Mouse (Mus musculus) cerebellum, postnatal 25 days (tissue): Measurements from ENCODE around the gene Wdr74.
"Not testable (repeated sequence)": the region's sequence is repeated elsewhere in the genome, so short reads cannot be mapped to it uniquely, and the experiment has no call there.

Experiments used
- DNase-seq, 2 experiments: peaks; one replicate each; pipeline ENCODE4 v3.0.0; 2021; ENCODE audit warnings: mixed read lengths in 2 of 2

Gene Wdr74

DNA sequence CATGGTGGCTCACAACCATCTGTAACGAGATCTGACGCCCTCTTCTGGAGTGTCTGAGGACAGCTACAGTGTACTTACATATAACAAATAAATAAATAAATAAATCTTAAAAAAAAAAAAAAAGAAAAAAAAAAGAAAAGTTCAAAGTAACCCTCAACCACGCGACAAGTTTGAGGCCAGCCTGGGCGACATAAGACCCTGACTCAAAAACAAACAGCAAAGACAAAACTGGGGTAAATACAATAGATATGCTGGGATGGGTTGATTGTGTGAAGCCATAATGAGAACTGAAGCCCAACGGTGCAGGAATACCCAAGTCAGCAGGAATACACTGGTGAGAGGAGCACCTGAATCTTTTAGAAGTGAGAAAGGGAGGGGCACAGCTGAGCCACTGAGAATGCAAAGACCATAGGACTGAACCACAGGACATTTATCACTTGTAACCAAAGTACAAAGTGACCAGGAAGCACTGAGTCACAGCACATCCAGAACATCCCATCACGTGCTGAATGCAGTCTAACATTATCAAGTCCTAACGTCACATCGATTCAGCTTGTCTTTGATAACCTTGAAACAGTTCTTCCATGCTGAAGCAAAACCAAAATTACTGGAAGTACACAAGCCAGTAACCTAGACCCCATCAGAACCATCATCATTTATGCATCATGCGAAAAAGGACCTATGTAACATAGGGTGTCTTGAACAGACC is 18.7 kb upstream of the Wdr74 start:
- no peak for DNase-seq

DNA sequence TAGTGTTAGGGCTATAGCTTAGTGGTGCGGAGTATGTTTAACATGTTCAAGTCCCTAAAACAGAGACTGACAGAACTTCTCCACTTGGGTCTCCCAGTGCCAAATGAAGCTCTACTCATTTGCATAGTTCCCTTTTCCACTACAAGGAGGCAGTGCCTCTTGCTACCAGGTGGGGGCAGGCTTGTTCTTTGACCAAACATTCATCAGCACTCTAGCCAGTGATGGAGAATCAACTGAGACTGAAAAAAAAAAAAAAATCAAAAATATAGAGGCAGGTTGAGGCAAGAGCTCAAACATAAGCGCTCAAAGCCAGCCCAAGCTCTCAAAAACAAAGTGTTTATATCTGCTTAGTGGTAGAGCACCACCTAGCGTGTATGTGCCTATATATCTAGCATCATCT is 17.3 kb upstream of the Wdr74 start:
- DNase-seq, result peak; percentile 58 to 73

DNA sequence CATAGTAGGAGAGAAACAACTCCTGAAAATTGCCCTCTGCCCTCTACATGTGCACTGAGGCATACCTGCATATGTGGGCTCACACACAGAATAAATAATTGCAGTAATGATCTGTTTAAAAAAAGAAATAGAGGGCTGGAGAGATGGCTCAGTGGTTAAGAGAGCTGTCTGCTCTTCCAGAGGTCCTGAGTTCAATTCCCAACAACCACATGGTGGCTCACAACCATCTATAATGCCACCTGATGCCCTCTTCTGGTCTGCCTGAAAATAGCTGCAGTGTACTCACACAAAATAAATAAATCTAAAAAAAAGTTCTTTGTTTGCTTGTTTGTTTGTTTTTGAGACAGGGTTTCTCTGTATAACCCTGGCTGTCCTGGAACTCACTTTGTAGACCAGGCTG is 16.6 kb upstream of the Wdr74 start:
- not testable (repeated sequence) for DNase-seq

DNA sequence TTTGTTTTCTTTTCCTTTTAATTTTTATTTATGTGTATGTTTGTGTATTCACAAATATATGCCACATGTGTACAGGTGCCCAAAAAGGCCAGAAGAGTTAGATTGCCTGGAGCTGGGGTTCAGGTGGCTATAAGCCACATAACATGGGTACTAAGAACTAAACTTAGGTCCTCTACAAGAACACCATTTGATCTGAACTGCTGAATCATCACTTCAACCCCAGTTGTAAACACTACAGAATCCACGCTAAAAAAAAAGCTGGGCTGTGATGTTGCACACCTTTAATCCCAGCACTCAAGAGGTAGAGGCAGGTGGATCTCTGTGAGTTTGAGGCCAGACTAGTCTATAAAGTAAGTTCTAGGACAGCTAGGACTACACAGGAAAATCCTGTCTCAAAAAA is 14.2 kb upstream of the Wdr74 start:
- no peak for DNase-seq

DNA sequence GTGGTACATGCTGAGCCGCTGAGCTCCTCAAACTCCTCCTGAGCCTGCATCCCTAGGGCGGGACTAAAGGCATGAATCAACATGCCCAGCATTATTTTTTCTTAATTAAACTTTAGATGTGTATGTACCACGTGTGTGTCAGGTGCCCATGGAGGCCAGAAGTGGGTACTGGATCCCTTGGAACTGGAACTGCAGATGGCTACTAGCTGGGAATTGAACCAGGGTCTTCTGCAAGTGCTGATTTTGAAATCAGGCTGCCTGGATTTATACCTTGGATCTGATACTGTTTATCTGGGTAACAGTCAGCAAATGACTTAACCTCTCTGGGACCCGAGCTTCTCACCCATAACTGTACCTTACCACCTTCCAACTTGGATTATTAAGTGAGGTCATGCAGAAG is 13.6 kb upstream of the Wdr74 start:
- DNase-seq, result no peak

DNA sequence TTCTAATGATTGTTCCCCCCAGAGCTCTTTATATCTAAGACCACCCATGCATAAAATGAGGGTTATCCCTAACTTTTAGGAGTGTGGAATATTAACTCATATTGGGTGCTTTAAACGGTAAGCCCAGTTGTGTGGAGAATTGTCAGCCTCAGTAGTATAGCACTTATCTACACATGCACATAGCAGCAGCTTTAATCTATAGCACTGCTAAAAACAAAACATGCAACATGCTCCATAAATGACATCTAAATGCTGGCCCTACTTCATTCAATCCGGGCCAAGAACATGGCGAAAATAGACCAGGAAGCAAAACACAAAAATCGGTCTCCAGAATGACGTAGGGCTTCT is 13.1 kb upstream of the Wdr74 start:
- DNase-seq, result no peak

DNA sequence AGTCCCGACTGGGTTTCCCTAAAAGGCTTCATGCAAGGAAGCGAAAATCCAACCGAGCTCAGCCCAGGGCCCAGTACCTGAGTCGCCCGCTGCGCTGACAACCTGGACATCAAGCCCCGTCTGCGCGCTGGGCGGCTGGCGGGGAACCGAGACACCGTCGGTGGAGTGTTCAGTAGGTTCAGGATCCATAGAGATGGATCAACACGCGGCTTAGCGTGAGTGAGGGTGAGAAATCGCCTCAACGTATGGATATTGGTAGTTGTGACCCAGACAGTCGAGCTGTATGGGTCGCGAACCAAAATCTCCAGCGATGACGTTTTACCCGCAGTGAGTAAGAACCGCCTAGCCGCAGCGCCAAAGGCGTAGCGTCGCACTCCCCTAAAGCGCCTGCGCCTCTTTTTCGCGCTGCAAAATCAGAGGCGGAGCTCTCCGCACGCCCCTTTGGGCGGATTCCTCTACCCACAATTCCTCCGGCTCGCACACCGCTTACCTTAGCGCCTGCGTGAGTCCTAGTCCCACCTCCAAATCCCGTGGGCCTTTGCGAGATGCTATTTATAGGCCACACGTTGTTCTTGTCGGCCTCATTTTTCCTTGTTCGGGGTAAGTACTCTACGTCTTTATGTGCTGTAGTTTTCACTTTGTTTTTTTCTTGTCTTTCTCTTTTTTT is 12.6 kb upstream of the Wdr74 start, which contains the start of gene Slc3a2:
TSS of gene Slc3a2 (minus strand) at position 463 of the 667 bp plus-strand sequence.
- peak; percentile 96 to 97 for DNase-seq

DNA sequence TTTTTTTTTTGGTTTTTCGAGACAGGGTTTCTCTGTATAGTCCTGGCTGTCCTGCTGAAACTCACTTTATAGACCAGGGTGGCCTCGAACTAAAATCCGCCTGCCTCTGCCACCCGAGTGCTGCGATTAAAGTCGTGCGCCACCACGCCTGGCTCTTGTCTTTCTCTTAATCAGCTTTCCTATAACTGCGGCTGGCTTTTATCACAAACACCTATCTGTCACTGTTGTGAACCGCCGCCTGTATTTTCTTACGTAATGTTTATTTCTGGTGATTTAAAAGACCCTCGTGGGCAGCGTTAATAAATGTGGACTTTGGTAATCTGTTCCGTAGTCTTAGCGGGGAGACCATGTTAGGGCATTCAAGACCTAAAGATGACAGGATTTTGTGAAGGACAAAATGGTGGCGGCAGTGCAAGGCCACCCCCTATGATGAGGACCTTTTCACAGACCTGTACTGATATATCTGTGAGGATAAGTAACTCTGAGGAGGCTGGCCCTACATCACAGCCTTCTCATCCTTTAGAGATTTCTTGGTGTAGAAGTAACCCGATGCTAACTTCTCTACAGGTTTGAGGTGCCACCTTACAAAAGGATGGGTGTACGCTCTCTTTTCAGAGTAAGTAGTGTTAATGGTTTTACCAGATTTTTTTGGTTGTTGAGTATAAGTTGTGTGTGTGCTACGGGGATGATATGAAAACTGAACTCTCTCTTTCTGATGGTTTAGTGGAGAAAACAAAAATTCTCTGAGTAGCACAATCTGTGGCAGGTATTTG is 11.9 kb upstream of the Wdr74 start:
- no peak for DNase-seq

DNA sequence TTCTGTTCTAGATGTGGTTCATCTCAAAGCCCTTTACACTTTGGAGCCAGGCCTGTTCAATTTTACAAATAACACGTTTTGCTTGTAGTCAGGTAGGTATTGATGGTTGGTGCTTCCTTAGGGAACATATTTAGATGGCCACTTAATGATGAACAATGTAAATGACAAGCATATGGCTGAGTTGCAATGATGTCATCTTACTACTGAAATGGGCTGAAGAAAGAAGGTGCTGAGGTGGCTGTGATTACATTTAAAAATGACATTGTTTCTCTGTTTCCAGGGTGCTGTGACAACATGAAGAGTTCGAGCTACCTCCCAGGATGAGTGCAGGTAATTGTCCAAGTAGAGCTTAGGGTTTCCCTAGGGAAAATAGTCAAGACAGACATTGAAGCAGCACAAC is 11.2 kb upstream of the Wdr74 start:
- DNase-seq, result no peak

DNA sequence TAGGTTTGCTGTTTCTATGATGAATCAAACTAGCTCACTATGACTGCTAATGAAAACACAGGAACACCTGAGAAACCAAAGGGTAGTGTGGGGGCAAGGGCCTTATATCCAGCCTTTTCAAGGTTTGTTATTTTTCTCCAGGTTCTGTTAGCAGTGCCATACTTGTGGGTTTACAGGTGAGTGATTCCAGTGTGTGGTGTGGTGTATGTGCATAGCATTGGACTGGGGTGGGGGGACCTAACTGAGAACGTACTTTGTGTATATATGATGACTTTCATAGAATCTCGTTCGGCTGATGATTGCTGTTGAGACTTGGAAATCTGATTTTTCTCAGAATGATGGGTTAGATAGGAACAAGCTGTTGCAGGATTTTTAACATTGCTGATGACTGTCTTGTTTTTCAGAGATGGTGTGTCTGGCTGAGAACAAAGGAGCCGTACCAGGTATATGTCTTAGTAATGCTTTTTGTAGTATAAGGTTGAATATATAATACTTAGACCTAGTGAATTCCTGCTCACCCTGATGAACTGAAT is 10.5 kb upstream of the Wdr74 start:
- DNase-seq, result no peak

DNA sequence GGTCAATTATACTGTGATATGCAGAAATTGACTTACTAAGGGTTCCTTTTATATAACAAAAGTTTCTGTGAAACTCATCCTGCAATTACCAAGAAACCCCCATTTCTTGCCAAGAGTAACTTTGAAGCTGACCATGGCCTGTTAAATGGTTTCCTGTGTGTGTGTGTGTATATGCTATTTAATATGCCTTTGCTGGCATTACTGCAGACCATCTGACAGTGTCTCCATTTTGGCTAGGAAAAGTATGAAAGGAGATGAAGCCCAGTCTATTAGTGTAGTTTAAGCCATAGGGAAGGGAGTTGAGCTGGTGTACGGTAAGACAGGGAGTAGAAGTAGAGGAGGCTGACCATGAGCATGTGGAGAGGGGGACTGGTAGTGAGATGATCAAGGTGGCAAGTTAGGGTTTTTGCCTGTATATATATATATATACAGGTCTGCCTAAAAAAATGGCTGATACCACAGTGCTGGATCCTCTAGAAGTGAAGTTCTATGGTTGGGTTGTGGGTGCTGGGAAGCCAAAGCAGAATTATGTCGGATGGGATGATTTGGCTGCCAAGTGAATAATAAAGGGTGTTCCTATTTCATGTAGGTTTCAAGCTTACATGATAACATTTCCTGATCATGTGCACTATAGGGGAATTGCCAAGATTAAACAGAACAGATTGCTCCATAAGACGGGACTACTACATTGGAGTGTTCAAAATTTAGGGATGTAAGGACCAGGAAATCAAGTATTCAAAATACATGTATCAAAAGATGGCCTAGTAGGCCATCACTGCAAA is 8.8 kb upstream of the Wdr74 start:
- no peak for DNase-seq

DNA sequence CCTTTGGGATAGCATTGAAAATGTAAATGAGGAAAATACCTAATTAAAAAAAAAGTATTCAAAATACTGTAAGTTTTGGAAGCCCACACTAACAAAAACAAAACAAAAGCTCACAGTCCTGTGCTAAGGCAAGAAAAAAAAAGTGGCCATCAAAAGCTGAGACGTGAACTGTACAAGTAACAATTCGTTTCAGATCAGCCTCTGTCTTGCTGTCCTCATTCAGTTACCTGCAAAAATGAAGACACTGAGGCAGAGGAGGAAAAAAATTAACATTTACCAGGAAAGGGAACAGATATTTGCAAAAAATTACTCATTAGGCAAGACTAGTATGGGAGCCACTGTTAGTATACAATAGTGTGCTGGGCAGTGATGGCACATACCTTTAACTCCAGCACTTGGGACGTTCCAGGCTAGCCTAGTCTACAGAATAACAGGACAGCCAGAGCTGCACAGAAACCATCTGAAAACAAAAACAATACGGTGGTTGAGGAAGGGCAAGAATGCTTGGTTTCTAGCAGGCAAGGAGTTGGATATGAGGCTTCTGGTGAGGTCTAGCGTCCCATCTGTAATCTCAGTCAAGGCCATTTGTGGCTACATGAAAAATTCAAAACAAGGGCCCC is 8.0 kb upstream of the Wdr74 start:
- DNase-seq, result no peak

DNA sequence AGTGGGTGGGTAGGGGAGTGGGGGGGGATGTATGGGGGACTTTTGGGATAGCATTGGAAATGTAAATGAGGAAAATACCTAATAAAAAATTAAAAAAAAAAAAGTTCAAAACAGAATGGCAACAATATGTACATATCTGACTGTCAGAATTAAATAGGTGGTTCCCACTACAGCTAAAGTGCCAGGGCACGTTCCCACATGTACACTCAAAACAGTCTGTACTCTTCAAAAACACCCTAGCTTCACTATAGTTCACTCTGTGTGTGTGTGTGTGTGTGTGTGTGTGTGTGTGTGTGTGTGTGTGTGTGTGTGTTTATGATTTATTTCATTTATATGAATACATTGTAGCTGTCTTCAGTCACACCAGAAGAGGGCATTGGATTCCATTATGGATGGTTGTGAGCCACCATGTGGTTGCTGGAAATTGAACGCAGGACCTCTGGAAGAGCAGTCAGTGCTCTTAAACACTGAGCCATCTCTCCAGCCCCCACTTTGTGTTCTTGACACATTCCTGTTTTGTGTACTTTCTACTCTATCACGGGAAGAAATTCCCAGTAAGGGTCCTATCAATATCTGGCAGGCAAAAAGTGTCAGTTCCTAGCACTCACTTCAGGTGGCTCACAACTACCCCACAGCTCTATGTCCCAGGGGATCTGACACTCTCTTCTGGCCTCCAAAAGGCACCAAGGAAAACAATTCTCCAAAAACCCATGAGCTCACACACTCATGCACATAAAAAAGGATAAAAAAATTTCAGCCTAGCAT is 7.1 kb upstream of the Wdr74 start:
- DNase-seq, result not testable (repeated sequence)

DNA sequence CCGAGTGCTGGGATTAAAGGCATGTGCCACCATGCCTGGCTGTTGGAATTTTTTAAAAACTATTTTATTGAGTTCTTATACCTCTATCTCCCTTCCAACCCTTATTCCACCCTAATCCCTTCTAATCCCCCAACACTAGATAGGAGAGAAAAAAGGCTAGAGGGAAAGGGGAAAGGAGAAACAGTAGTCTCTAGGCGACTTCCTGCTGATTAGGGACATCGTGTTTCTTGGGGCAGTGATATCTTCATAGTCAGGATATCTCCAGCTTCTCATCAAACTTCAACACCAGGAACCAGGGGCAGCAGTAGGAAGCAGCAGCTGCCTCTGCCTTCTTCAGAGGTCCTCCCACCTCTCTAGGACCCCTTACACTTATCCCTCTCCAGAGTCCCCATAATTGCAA is 1.3 kb upstream of the Wdr74 start:
- DNase-seq, result no peak

DNA sequence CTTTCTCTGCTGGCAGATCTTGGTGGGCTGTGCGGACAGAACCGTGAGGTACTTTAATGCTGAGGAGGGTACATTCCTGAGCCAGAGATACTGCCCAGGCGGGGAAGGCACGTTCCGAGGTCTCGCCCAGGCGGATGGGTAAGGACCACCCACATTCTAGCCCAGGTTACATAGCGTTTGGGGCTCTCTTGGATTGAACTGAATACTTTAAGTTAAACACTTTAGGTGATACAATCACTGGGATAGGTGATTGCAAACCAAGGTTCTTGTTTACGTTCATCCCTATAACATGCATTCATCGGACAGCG is 487 bp downstream of the Wdr74 start:
- no peak for DNase-seq

DNA sequence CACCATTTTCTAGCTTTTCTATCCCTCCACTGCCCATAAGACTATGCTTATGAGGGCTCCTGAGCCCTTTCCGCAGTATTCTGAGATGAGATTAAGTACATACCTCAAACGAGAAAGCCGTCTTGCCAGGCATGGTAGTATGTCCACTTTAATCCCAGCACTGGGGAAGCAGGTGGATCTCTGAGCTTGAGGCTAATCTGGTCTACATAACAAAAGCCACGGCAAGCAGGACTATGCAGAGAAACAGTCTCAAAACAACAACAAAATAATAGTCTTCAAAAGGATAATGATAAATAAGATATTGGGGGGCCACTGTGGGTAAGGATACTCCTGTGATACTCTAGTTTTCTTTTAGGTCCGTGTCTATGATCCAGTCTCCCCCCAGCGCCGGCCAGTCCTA is 3.3 kb downstream of the Wdr74 start:
- DNase-seq, result no peak

DNA sequence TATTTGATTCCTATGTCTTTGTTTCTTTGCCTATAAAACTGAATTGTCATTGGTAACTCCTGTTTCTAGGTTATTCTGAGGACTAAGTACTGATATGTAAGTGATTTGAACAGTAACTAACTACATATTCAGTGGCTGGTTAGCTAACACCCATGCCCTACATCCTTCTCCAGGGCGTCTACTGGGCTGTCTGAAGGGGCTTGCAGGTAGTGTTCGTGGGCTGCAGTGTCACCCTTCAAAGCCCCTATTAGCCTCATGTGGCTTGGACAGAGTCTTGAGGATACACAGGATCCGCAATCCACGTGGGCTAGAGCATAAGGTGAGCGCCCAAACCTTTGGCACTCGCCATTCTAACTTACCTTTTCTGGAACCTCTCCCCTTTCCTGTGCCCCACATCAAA is 4.0 kb downstream of the Wdr74 start:
- no peak for DNase-seq

DNA sequence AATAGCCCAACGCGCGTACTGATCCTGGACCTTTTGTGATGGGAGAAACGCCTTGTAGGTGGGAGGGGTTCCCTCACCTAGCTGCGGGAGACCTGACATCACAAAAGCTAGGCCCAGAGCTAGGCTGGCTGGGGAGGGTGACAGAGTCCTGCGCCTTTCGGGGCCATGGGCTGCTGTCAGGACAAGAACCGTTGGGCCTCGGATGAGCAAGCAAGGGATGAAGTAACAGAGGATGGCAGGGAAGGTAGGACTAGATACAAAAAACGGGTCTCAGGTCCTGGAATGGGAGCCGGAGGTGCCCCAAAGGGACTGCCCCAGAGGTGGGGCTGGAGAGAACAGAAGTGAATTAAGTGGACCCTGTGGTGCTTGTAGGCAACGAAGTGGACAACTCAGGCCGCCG is 5.0 kb downstream of the Wdr74 start, which contains the start of gene 1700092M07Rik:
TSS of gene 1700092M07Rik (plus strand) at position 116 of the 400 bp plus-strand sequence.
- peak in 1 of 2 experiments; percentile 30 for DNase-seq

DNA sequence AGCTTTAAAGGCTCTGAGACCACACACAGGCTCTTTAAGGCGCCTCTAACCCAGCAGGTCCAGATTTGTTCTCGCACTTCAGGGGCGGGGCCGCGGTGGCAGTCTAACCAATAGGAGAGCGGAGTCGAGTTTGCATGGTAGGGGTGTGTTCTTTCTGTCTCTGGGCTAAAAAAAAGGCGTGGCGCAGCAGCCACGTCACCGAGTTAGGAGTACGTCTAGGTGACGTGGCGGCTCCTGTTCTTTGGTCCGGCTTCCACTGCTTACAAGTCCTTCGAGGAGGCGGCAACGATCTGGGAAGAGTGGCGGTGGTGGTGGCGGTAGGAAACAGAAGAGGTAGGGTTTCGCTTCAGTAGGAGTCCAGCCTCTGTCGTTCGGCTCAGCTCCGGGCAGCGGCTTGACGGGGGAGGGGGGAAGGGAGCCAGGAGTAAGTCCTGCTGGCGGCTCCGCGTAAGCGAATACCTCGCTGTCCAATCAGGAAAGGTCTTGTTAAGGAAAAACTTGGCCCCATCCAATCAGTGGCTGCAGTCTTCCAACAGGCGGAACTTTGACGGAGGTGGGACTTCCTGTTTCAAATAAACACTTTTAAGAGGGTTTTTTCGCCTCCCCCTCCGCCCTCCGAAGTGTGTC is 5.7 kb downstream of the Wdr74 start, which contains the start of gene Stx5a:
TSS of gene Stx5a (plus strand) at position 171 of the 627 bp plus-strand sequence.
- DNase-seq, result peak; percentile 96 to 97

DNA sequence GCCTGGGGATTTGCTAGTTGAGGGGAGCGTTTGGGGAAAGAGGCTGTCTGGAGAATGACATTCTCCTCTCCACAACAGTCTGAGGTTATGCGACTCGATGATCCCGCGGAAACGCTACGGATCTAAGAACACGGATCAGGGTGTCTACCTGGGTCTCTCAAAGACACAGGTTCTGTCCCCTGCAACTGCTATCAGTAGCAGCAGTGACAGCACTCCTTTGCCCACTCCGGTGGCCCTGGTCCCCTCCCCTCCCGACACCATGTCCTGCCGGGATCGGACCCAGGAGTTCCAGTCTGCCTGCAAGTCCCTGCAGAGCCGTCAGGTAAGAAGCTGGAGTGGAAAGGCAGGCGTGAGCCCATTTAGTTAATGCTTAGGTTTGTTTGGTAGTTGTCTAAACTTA is 6.5 kb downstream of the Wdr74 start:
- DNase-seq, result no peak

DNA sequence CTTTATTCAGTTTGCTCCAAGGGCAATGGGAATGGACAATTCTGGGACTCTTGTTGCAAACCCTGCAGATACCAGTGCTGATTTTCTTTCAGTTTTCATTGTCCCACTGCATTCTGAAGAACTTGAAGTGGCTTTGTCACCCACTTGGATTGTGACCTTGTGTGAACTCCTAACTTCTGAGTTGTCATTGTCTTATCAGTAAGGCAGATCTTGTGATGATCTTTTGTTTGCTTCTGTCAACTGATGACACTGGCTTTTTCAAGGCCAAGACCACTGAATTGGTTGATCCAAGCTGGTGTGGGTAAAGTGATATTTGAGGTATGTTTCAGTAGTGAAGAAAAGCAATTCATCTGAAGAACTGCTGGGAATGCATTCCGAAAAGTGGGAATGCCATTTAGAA is 9.8 kb downstream of the Wdr74 start:
- no peak for DNase-seq
